Mouse (Mus musculus) MN1 (cell line): ENCODE measurements around the gene Thada.
"Not testable (repeated sequence)": the region's sequence is repeated elsewhere in the genome, so short reads cannot be mapped to it uniquely, and the experiment has no call there.

ENCODE experiments used
- DNase-seq: peaks from one replicate; pipeline ENCODE4 v3.0.0-alpha.2; 2016; ENCODE audit warnings: low spot score

The Thada gene

GRCm38 (mm10) chr17:84260226-84260625, 205.8 kb downstream of the Thada start:
- DNase-seq, result no peak

DNA sequence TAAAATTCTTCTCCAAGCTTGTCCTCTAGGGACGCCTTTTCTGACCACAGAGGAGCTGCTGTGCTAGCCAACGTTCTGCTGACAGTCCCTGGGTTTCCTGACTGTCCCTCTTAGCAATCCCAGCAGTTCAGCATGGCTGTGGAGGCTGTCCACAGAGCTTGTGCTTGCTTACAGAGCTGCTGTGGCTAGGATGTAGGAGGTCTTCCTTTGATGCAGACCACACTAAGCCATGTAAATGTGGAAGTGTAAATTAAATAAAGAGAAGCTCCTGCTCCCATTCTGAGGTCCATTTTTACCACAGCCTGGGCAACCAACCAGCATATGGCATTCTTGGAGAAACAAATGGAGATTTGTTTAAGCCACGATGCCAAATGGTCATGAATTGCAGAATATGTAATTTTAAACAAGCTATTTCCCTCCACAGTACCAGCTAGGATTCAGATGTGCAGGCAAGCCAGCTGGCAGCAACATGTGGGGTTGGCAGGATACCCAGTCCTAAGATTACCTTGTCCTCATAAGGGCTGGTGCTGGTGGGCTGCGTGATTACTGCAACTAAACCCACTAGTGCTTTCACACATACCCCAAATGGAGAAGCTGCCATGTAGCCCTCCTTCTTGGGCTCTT, 207.3 kb downstream of the Thada start:
- no peak for DNase-seq

DNA sequence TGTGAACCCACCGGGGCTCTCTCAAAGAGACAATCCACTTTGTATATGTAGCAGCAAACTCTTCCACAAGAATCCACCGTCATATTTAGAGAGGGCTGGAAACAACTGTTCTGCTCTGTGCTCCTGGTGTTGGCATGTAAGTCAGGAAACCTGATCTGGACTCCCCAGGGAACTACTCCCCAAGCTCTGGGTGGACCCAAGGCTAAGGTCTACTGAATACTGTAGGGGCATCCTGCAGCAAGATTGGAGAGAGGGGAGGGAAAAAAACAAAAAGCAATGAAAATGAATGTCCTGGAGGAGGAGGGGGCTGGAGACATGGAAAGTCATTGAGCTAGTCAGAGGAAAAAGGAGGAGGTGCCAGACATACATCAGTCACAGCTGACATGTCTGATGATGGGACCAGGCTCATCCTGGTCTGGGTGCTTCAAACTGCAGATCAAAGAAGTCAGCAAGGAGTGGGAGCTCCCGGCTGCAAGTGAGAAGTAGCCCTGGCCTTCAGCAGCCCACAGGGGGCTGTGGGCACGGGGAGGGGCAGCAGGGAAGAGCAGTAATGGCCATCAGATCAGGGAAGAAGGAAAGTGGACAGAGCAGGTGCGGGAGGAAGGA, 208.0 kb downstream of the Thada start:
- DNase-seq, result no peak

GRCm38 (mm10) chr17:84256278-84256819, 209.7 kb downstream of the Thada start:
- no peak for DNase-seq

GRCm38 (mm10) chr17:84255841-84256240, 210.2 kb downstream of the Thada start:
- no peak for DNase-seq

GRCm38 (mm10) chr17:84251426-84251825, 214.6 kb downstream of the Thada start:
- no peak for DNase-seq

DNA sequence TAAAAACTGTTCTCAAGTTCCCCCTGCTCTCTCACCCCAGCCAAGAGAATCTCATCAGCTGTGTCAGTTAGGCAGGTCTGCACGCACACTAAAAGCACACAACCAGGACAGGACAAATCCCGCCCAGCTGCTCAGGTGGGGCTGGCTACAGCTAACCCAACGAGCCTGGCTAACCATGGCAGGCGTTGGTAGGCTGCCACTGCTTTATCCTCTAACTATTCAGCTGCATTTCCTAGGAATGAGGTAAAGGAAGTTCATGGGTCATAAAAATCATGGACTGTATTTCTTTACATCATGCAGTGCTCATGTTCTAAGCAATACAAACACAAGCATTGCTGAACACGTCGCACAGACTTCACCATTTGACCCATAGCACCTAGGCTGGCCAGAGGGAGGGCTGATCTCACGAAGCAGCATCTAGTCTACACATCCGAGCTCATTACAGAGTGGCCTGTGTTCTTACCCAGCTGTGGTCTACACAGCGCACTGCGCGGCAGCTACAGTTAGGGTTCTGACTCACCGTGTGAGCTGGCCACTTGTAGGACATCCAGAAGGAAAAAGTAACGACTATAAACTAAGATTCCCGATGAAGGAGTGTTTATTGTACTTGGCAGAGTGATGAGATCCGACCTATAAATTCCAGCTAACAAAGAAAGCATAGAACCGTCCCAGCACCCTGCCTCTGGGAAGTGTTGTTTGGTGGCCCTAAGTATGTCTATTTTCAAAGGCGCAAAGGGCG, 221.7 kb downstream of the Thada start:
- no peak for DNase-seq

GRCm38 (mm10) chr17:84243759-84244158, 222.2 kb downstream of the Thada start:
- no peak for DNase-seq

DNA sequence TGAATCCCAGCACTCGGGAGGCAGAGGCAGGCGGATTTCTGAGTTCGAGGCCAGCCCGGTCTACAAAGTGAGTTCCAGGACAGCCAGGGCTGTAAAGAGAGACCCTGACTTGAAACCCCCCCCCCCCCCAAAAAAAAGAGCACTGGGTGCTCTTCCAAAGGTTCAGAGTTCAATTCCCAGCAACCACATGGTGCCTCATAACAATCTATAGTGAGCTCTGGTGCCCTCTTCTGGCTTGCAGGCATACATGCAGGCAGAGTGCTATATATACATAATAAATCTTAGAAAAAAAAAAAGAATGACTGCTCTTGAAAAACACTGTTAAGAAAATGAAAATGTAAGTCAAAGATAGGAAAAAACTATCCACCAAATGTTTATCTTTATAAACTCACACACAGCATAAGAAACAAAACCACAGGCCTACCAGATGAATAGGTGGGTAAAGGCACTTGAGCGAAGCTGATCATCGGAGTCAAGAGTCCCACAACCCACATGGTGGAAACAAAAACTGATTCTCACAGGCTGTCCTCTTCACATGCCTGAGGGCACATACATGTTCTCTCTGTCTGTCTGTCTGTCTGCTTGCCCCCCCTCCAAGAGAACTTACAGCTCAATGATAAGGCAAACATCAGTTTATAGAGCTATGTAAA, 224.6 kb downstream of the Thada start:
- no peak for DNase-seq

DNA sequence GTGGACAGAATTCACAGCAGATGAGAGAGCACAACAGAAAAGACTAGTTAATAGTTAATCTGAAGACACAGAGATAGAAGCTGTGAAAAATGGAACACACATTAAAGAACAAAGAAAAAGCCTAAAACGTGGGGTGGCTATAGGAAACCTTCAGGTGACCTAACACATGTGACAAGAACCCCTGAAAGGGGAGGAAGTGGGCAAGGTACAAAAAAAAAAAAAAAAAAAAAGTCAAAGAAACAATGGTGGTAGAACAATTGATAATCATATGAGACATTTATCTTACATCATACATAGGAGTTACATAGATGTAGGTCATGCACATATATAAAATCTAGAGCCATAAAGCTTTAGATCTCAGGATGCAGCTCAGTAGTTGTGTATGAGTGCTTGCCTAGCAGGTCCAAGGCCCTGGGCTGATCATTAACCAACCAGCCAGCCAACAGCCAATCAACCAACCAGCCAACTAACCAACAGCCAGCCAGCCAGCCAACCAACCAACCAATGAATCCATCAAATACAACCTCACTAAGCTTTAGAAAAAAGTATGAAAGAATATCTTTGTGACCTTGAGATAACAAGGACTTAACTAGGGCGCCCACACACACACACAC, 226.2 kb downstream of the Thada start:
- DNase-seq, result no peak

DNA sequence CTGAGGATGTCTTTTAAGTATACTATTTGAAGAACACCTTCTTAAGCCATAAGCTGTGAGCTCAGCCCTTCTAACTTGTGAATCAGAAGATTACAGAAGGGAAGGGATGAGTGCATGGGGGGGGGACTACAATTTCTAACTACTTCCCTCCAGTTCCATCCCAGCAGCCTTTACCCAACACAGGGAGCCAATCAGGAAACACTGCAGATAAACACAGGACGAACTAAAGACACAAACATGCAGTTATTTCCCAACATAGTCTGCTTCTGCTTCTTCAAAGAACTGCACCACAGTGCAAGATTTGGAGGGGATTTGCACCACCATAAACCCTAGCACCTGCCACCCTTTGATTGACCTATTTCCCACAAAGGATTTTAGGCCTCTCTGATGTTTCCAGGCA, 227.8 kb downstream of the Thada start:
- no peak for DNase-seq

GRCm38 (mm10) chr17:84236781-84237557, 229.0 kb downstream of the Thada start:
- DNase-seq, result no peak

- no peak for DNase-seq
These were observed 230.5 kb downstream of the Thada start for GRCm38 (mm10) chr17:84235399-84235928.

DNA sequence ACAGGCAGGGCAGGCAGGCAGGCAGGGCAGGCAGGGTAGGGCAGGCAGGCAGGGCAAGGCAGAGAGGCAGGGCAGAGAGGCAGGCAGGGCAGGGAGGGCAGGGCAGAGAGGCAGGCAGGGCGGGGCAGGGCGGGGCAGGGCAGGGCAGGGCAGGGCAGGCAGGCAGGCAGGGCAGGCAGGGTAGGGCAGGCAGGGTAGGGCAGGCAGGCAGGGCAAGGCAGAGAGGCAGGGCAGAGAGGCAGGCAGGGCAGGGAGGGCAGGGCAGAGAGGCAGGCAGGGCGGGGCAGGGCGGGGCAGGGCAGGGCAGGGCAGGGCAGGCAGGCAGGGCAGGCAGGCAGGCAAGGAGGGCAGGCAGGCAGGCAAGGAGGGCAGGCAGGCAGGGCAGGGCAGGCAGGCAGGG, 231.2 kb downstream of the Thada start:
- DNase-seq, result not testable (repeated sequence)

GRCm38 (mm10) chr17:84233758-84234157, 232.2 kb downstream of the Thada start:
- DNase-seq, result no peak

GRCm38 (mm10) chr17:84231361-84231760, 234.6 kb downstream of the Thada start:
- no peak for DNase-seq

DNA sequence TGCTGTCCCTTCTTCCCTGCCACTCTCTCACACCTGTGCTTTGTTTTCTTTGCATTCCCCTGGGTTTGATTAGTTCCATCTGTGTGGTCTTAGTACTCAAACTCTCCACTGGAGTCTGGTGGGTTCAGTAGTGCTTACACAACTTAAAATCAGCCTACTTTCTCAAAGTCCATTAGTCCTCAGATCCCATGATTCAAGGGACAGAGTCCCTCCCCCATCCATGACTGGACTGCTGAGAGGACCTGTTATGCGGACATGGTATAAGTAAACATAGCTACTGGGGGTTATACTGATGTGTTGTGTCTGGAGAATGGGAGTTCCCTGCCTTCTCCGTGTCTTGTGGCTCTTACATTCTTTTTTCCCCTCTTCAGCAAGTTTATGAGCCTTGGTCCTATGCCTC, 237.8 kb downstream of the Thada start:
- DNase-seq, result no peak

DNA sequence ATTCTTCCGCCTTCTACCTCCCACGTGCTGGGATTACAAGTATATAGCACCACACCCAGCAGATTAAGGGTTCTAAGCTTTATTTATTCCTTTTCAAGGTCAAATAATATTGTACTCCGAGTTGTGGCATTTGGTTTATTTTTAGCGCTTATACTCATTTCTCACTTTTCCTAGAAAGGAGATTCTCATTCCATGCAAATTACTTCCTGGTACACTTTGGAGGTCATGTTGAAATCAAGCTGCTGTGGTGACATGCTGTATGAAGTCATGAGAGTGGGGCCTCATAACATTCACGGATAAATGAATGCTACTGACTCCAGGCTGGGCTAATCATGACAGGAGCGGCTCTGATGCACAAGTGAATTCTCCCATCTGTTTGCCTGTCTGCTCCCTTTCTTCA, 239.3 kb downstream of the Thada start:
- DNase-seq, result no peak

DNA sequence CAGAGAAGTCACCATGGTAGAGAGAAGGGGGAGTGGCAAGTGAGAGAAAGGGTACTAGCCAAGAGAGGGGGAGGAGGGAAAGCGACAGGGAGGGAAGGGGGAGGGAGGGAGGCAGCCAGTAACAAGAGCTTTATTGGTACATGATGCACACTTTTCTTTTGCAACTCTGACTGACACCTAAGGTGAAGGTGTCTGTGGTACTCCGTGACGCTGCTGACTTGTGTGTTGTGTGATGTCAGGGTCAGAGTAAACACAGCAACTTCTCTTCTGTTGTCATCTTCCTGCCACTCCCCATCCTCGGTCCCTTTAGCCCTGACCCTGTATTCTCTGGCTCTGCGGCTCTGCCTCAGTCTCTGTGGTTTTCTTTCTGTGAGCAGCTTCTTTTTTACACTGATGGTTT, 239.8 kb downstream of the Thada start:
- no peak for DNase-seq

DNA sequence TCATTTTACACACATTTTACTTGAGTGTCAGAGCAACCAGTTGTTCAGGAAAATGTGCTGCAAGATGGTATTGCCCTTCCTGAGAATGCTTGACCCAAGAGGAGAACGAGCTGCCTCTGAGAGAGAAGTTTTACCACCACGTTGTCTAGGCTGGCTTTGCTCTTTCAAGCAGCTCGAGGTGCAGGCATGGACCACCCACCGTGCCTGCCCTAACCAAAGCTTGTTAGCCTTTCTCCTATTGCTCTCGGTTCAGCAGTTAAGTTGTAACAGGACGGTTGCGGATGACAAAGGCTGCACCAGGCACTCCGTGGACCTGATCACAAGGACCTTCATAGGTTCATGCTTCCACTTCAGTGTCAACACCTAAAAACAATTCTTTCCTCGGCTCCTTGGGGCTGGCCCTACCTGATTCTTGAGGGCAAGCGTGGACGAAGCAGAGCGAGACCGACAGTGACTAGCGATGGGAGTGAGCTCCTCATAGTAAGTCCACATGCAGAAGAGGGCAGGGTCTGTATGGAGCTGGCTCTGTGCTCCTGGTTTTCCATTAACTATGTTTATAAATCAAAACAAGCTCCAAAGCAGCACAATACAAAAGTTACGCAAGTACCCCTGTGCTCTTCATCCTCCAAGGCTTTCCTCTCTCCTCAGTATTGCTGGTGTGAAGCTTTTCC, 241.7 kb downstream of the Thada start:
- no peak for DNase-seq

- DNase-seq, result not testable (repeated sequence)
These were observed 247.2 kb downstream of the Thada start for GRCm38 (mm10) chr17:84218841-84219240.
